Mouse (Mus musculus): ENCODE data around the gene Anapc5. TPM values are rescaled to one million over a fixed set of nuclear protein-coding genes. Genes with fewer than 3 reads are reported as not detected.
A peak's percentile ranks its signal among the peaks of the same experiment; 100 is the strongest.

Anapc5 gene
- total RNA-seq (2021), result 100 to 1,000 TPM; 161 to 165 TPM

DNA sequence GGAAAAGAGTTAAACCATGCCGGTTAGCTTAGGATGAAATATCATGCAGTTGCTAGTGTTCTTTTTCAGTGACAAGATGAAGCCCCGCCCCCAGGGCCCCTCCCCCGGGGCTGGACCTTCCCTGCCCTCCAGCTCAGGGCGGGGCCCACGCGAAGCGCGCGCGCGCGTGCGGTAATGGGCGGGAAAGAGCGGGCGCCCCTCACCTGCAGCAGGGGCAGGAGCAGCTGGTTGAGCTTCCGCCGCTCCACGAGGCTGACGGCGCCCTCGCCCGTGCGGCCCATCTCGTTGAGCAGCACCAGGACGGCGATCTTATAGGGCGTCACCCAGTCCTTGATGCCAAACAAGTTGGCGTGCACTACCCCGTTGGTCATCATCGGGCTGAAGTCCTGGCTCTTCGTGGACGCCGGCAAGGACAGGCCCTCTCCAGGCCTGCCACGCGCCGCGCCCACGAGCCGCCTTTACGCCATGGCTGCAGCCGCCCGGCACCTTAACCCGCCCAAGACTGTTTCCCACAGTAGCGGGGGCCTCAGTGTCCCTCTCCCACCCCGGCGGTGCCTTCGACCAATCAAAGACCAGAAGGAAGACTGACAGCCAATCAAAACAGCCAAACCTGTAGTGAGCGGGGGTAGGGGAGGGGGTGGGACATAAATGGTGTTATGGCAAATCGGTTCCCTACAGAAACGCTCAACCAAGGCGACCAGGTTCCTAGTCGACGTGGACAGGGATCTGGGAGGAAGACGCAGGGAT is at the start of gene Anapc5:
Gene Anapc5 (minus strand): TSS at position 563 of the 747 bp plus-strand sequence.
- intact Hi-C loops (cut with DNase I), result loop anchor here (5.0 to 10.0 kb wide), 2 partner anchors 76 to 234 kb away; no protein-coding TSS in a partner anchor
- DNase-seq (ENCODE audit: low spot score), result peak; percentile 90

DNA sequence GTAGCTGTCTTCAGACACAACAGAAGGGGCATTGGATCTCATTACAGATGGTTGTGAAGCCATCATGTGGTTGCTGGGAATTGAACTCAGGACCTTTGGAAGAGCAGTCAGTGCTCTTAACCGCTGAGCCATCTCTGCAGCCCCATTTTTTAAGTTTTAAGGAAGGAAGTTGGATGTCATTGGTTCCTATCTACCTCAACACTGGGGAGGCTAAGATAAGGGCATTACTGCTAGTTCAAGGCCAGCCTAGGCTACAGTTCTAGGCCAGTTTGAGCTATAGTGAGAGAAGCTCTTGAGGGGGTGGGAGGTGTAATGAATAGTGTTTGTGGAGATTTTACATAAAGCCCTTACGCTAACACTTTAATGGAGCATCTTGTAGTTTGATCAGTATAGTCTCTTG is 41.9 kb upstream of the Anapc5 start:
- DNase-seq (ENCODE audit: low spot score), result no peak
- intact Hi-C loops (cut with DNase I), result no loop called here

DNA sequence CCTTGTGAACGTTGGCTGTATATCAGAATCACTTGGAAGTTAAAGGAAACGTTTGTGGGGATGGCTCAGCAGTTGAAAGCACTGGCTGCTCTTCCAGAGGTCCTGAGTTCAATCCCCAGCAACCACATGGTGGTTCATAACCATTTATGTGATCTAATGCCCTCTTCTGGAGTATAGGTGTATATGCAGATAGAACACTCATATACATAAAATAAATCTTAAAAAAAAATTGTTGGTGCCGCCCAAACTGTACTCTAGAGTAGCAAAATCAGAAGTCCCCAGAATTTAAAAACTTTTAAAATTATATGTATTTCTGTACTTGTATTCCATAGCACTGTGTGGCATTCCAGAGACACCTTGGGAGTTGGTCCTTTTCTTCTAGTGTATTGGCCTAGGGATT is 34.7 kb upstream of the Anapc5 start:
- intact Hi-C loops (cut with DNase I), result no loop called here

DNA sequence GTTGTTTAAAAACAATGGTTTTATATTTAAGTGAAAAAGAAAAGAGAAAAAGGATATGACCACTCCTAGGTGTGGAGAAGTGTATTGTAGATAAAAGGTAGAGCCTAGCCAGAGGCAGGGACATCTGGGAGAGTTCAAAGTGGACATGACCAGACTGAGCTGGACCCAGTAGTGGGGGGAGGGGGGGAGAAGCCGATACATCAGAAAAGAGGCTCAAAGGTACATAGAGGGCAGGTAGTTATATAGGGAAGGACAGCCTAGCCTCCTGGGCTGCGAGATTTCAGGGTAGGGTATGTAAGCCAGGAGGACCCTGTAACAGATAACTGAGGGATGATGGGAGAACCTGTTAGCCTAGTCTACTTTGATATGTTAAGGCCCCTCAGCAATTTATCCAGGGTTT is 31.5 kb upstream of the Anapc5 start:
- DNase-seq (ENCODE audit: low spot score), result no peak
- intact Hi-C loops (cut with DNase I), result no loop called here

More for the DNA sequence above, 34.7 kb upstream of the Anapc5 start:
- no peak for DNase-seq (ENCODE audit: low spot score)

DNA sequence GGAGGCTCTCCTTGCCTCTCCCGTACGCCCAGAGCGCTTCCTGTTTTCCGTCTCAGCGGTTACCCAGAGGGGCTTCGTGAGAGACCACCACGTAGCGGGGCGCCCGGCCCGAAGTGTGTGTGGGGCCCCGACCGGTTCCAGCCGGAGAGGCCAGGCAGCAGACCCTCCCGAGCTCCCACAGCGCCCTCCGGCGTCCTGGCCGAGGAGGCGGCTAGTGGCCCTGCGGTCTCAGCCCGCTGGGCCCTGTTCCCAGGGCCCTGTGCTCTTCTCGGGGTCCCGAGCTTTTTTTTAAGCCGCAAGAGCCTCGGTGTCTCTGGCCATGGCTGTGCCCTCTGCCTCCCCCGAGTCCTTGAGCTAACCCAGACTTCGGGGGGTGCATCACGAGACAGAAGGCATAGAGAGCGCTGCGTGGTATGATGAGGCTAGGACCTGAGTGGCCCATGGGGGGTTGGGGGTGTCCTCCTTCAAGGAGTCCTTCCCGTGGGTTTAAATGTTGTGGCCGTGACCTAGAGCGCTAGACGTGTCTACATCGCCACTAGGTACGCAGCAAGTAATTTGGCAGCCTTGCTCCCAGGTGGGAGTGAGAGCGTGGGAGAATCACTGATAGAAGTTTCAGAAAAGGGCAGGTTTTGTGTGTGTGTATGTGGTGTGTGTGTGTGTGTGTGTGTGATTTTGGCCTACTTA is 29.3 kb upstream of the Anapc5 start:
- intact Hi-C loops (cut with DNase I), result no loop called here

GRCm38 (mm10) chr5:122849521-122850318 is 28.6 kb upstream of the Anapc5 start, which contains the start of gene Rnf34:
TSS of gene Rnf34 (plus strand) at chr5:122850048.
- intact Hi-C loops (cut with DNase I), result loop anchor here (2.0 kb wide), 1 partner anchor 27 kb away; no protein-coding TSS in a partner anchor
- peak; percentile 96 for DNase-seq (ENCODE audit: low spot score)

More for the DNA sequence above, 29.3 kb upstream of the Anapc5 start:
- no peak for DNase-seq (ENCODE audit: low spot score)

GRCm38 (mm10) chr5:122843799-122844198 is 22.7 kb upstream of the Anapc5 start:
- DNase-seq (ENCODE audit: low spot score), result no peak
- intact Hi-C loops (cut with DNase I), result no loop called here

GRCm38 (mm10) chr5:122841126-122841525 is 20.0 kb upstream of the Anapc5 start:
- no peak for DNase-seq (ENCODE audit: low spot score)
- intact Hi-C loops (cut with DNase I), result no loop called here

DNA sequence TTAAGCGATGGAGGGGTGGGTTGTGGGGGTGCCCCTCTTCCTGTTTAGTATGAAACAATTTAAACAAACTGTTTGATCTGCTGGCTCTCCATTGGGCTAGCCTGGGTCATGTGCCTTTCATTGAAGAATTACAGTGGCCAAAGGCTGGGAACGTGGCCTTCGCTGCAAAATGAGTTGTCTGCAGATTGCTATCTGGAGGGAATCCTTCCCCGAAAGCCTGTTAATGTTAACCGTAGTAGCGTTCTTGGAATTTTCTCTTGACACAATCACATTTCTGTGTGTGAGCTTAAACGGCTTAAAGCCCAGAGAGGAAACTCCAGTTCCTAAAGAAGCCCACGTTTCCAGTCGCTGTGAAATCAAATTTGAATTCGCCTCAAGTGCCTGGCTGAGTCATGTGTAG is 11.9 kb upstream of the Anapc5 start:
- no peak for DNase-seq (ENCODE audit: low spot score)
- intact Hi-C loops (cut with DNase I), result no loop called here

- no peak for DNase-seq (ENCODE audit: low spot score)
- intact Hi-C loops (cut with DNase I), result no loop called here
Measured at GRCm38 (mm10) chr5:122832536-122832935, 11.4 kb upstream of the Anapc5 start.

DNA sequence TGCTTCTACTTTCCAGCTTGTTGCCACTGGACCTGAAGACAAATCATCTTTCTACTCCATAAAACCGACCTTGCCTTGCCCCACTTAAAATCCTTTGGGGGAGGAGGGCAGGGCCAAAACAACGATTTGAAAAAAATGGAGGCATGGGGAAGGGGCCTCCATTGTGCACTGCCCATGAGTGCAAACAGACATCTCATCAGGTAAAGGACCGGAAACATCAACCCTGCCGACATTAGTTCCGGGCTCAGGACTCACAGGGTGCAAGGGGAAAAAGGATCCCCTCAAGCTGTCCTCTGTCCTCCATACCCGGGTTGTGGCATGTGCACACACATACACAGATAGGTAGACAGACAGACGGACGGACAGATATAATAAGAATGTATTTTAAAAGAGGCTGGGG is 4.0 kb upstream of the Anapc5 start:
- no peak for DNase-seq (ENCODE audit: low spot score)
- intact Hi-C loops (cut with DNase I), result loop anchor here (10.0 kb wide), 1 partner anchor 230 kb away; no protein-coding TSS in a partner anchor

GRCm38 (mm10) chr5:122824450-122824849 is 3.3 kb upstream of the Anapc5 start:
- intact Hi-C loops (cut with DNase I), result loop anchor here (5.0 to 10.0 kb wide), 2 partner anchors 73 to 230 kb away; no protein-coding TSS in a partner anchor
- DNase-seq (ENCODE audit: low spot score), result no peak

DNA sequence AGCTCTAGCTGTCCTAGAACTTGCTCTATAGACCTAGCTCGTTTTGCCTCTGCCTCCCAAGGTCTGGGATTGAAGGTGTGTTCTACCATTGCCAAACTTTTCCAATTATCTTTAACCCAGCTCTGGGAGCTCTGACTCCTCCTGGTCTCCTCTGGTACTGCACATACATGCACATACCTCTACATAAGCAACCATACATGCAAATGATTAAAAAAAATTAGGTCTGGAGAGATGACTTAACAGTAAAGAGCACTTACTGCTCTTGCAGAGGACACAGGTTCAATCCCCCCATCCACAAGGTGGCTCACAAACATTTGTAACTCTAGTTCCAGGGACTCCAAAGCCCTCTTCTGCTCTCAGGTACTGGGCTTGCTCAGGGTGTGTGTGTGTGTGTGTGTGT is 2.8 kb upstream of the Anapc5 start:
- DNase-seq (ENCODE audit: low spot score), result no peak
- intact Hi-C loops (cut with DNase I), result loop anchor here (2.0 to 10.0 kb wide), 3 partner anchors 25 to 231 kb away; no protein-coding TSS in a partner anchor

DNA sequence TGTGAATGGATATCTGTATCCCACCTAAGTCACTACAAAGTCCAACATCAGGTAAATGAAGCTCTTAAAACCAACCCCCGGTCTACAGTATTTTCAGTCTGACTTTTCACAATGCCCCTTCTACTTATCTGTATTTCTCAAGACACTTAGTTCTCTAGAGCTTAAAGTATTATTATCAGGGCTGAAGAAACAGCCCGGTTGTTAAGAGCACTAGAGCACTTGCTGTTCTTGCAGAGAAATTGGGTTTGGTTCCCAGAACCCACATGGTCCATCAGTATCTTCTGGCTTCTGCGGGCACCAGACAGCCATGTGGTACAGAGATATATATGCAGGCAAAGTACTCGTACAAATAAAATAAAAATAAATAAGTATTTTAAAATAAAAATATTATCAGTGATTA is 1.3 kb upstream of the Anapc5 start:
- DNase-seq (ENCODE audit: low spot score), result no peak
- intact Hi-C loops (cut with DNase I), result loop anchor here (2.0 to 10.0 kb wide), 3 partner anchors 26 to 232 kb away; no protein-coding TSS in a partner anchor

GRCm38 (mm10) chr5:122821524-122821885 is 366 bp upstream of the Anapc5 start:
- intact Hi-C loops (cut with DNase I), result loop anchor here (5.0 to 10.0 kb wide), 2 partner anchors 76 to 233 kb away; no protein-coding TSS in a partner anchor
- no peak for DNase-seq (ENCODE audit: low spot score)

GRCm38 (mm10) chr5:122812699-122813098 is 8.4 kb downstream of the Anapc5 start:
- DNase-seq (ENCODE audit: low spot score), result no peak
- intact Hi-C loops (cut with DNase I), result loop anchor here (1.0 kb wide), 1 partner anchor 69 kb away; no protein-coding TSS in a partner anchor

DNA sequence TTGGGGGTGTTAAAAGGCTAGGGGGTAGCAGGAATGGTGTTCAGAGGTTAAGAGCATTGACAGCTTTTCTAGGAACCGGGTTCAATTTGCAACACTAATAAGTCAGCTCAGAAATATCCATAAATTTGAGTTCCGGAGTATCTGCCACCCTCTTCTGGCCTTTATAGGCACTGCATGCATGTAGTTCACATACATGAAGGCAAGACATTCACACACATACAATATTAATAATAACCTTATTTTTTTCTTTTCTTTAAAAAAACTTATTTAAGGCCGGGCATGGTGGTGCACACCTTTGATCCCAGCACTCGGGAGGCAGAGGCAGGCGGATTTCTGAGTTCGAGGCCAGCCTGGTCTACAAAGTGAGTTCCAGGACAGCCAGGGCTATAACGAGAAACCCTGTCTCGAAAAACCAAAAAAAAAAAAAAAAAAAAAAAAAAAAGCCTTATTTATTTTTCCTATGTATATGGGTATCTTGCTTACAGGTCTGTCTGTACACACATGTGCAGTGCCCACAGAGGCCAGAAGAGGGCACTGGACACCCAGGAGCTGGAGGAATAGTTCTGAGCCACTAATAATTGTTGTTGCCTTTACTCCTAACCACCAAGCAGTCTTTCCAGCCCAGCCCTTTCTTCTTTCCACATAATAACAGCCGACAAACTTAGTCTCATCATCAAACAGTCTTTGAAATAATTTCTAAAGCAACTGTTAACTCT is 9.6 kb downstream of the Anapc5 start:
- DNase-seq (ENCODE audit: low spot score), result no peak
- intact Hi-C loops (cut with DNase I), result loop anchor here (1.0 kb wide), 1 partner anchor 70 kb away; no protein-coding TSS in a partner anchor

- DNase-seq (ENCODE audit: low spot score), result no peak
- intact Hi-C loops (cut with DNase I), result no loop called here
Measured at GRCm38 (mm10) chr5:122805503-122805902, 15.6 kb downstream of the Anapc5 start.

DNA sequence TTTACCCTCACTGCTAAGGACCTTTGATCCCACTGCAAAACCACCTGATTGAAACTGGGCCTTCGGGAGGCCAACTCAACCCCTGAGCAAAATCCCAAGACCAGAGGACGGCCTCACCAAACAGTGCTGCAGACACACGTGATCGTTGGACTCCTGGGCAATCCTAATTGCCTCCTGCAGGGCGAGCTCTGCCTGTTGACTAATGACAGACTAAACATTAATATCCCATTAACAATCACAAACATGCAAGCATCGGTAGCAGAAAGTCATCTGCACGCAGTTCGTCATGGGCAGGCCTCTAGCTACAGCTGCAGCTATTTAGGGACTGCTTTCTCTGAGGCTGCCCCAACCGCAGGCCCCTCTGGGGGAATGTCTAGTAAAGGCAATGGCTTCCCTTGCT is 18.4 kb downstream of the Anapc5 start:
- intact Hi-C loops (cut with DNase I), result no loop called here
- no peak for DNase-seq (ENCODE audit: low spot score)

Measured in heart, postnatal 25 days (tissue).